Mouse (Mus musculus): Measurements from ENCODE around the gene Gm20388.

The Gm20388 gene

GRCm38 (mm10) chr8:124066325-124067058 is 4155.9 kb downstream of the Gm20388 start:
- peak; percentile 48 to 50 for DNase-seq

DNA sequence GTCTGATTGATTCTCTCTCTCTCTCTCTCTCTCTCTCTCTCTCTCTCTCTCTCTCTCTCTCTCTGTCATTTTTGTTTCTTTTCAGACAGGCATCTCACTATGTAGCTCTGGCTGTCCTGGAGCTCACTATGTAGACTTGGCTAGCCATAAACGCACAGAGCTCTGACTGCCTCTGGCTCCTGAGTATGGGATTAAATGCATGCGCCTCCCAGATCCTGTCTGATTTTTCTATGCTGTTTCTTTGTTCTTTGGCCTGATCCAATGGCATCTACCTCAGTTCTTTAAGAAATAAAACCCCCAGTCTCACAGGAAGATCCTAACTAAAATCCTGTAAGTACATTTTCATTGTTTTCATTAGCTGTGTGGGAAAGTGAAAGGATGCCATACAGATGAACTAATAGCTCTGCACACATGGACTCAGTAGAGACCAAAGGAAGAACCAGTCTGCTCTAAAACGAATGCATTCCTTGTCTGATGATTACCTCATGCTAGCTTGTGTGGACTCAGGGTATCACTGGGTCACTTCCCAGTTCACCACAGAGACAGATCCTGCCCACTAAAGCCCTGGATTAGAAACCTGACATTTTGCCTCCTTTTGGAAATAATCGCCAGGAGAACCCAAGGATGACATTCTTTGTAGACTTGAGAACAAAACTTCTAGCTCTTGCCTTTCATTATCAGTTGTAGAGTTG is 4156.6 kb downstream of the Gm20388 start:
- DNase-seq = no peak

DNA sequence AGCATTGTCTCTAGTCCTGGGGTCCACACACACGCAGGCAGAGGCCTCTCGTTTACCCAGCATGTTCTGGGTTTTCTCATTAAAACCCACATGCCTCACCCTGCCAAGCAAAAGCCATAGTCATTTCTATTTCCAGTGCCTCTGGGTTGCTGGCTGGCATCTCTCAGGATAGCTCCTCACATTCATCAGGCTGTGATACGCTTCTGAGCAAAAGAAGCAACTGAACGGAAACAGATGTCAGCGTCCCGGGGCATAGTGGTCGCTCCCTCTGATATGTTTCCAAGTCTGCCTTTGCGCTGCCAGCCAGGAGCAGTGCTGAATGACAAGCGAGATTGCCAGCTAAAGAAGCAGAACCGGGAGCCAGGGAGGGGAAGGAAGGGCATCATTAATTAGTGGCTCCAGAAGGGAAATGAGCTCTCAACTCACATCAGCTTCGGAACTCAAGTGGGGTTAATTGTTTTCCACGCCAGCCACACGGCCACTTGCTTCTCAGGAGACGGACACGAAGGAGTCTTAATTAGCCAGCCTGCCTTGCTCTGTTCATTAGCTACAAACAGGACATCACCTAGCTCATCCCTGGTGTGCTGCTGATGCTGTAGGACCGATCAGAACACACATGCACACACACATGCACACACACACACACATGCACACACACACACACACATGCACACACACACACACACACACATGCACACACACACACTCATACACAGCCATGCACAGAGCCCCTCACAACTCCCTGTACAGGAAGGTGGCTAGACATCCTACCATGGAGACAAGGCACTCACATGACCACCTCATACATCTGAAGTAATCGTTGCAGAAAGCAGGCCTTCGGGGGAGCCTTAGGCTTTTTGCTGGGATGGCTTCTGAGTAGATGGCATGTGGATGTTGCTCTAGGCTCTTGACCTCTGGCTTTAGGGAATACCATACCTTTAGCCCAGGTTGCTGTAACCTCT is 4160.0 kb downstream of the Gm20388 start:
- DNase-seq = peak; percentile 60 to 84

GRCm38 (mm10) chr8:124075977-124076376 is 4165.3 kb downstream of the Gm20388 start:
- DNase-seq = no peak

DNA sequence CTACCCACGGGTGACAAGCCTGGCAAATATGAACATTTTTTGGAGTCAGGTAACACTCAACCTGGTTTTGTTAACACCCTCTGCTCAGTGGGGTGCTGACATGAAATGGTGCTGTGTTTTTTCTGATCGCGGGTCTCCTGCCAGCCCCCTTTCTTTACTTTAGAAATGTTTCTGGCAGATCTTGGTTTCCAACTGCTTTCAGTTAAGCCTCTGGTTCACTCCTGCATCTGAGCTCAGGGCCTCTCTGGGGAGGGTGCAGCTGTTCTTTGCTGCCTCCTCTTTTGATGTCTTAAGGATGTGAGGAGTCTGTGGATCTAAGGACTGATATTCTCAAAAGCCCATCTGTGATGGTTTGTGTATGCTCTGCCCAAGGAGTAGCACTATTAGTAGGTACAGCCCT is 4165.8 kb downstream of the Gm20388 start:
- DNase-seq = no peak

- no peak for DNase-seq
These were observed 4166.7 kb downstream of the Gm20388 start for GRCm38 (mm10) chr8:124077377-124077776.

DNA sequence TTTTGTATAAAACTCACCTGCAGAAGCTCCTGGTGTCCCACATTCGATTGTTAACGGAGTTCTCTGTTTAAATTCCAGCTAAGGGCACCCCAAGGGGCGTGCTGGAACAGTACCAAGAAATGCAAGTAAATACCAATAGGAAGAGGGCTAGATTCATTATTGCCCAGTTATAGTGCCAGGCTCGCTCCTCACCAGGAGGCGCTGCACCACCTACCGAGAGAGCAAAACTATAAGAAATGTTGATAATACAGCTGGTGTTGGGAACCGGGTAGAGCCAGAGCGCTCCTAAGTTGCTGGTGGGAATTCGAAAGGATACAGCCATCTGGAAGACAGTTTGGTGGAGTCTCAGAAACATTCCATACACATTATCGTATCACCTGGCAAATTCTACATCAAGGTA is 4167.4 kb downstream of the Gm20388 start:
- DNase-seq = peak; percentile 27 to 39

DNA sequence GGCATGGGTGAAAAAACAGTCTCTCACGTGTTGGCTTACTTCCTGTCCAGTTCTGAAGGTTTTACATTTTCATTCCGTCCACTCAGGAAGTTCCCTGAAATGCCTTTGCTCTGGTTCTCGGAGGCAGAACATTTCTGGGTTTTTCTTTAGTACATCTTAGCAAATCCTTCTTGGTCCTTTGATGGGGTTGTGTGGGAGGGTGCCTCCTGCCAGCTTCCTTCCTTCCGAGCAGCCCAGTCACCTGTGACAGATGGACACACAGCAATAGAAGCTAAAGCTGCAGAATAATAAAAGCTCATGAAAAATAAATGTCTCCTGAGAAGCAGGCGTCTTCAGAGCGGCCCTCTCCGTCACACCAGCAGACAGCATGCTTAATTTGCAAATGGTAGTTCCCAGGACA is 4168.3 kb downstream of the Gm20388 start:
- no peak for DNase-seq

- DNase-seq = no peak
These were observed 4170.1 kb downstream of the Gm20388 start for GRCm38 (mm10) chr8:124080467-124081326.

DNA sequence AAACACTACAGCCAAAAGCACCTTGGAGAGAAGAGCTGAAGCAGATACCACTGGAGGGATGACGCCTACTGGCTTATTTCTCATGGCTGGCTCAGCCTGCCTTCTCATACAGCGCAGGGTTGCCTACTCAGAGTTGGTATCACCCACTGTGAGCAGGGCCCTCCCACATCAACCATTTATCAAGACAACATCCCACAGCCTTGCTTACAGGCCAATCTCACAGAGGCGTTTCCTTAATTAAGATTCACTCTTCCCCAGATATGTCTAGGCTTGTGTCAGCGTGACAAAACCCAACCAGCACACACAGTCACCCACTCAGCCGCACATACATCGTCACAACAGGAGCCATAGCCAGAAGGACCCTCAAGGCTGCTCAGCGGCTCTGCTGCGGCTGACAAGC is 4172.0 kb downstream of the Gm20388 start:
- no peak for DNase-seq

GRCm38 (mm10) chr8:124083611-124084010 is 4173.0 kb downstream of the Gm20388 start:
- DNase-seq = no peak

GRCm38 (mm10) chr8:124085668-124086067 is 4175.0 kb downstream of the Gm20388 start:
- no peak for DNase-seq

DNA sequence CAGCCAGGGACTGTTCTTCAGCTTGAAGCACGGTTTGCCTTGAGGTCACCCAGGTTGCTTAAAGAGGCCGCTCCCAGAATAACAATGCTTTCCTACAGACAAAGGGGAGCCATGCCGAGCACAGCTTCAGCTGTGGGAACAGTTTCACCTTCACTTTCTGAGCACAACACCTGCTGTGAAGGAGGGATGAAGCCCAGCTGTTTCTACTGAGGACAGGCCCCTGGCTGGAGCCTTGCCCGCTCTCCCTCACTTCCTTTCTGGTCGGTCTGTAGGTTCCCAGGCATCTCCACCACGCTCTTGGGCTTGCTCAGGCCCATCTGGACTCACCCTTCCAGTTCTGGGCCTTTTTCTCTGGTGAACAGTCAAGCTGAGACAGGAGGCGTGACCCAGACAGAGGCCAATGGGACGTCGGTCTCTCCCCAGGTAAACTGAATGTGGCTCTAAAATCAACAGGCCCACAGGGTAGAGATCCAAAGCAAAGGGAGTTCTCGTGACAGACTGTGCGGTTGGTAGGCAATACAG is 4177.5 kb downstream of the Gm20388 start:
- no peak for DNase-seq

DNA sequence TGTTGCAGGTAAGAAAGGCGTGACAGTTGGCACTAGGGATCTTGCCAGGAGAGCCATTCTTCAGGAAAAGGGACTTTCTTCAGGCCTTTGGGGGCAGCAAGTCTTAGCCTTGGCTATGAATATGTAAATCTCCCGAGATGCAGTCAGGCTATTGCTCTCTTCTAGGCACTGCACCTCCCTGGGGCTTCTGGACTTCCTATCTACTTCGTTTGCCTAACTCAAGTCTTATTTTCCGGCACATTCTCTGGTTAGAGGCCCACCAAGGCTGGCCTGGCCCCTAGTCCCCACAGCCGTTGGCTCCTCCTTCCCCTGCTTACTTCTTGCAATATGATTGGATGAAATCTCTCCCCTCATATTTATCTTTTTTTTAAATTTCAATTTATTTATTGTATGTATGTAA is 4178.4 kb downstream of the Gm20388 start:
- no peak for DNase-seq

GRCm38 (mm10) chr8:124090473-124090872 is 4179.8 kb downstream of the Gm20388 start:
- DNase-seq = no peak

DNA sequence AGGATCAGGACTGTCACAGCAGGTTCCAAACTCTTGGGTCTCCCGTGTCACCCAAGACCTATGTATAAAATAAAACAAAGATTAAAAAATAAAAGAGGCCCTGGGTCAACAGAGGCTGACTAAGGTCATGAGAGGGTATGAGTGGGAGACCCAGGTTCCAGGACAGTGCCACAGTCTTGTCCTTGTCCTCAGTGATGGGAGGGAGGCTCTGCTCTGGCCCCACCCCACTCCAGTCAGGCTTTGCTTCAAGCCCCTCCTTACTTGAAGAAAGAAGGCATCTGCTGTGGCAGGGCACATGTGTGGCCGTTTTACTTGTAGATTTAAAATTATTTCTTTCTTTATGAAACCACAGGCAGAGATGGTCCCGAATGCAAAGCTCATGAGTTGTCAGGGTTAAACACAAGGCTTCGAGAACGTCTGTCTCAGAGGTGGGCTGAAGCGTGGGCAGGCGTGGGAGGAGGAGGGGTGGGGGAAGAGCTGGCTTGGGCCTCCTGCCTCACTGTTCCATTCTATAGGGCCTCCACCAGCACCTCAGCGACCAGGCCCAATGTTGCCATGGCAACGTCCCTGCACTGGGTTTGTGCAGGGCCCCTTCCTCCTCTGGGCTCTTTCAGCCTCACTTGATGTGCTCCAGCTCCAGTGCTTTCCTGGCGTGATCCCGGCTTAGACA is 4188.4 kb downstream of the Gm20388 start:
- DNase-seq = no peak

- DNase-seq = no peak
These were observed 4189.0 kb downstream of the Gm20388 start for GRCm38 (mm10) chr8:124099623-124099965.

DNA sequence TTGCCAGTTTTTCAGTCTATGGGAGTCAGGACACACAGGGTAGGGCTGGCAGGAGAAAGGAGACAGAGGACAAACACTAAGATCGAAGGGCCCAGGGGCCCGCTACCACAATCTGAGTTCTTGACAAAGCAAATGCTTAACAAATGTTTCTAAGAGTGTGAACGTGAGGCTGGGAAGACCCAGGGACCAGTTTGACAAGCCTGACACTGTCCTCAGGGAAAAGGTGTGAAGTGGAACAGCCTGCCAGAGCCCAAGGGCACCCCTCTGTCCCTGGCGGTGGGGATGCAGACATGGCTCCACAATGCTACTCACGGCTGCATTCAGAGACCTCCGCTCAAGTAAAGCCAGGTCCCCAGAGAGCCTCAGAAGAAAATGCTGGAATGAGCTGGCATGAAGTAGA is 4195.2 kb downstream of the Gm20388 start:
- DNase-seq = no peak

DNA sequence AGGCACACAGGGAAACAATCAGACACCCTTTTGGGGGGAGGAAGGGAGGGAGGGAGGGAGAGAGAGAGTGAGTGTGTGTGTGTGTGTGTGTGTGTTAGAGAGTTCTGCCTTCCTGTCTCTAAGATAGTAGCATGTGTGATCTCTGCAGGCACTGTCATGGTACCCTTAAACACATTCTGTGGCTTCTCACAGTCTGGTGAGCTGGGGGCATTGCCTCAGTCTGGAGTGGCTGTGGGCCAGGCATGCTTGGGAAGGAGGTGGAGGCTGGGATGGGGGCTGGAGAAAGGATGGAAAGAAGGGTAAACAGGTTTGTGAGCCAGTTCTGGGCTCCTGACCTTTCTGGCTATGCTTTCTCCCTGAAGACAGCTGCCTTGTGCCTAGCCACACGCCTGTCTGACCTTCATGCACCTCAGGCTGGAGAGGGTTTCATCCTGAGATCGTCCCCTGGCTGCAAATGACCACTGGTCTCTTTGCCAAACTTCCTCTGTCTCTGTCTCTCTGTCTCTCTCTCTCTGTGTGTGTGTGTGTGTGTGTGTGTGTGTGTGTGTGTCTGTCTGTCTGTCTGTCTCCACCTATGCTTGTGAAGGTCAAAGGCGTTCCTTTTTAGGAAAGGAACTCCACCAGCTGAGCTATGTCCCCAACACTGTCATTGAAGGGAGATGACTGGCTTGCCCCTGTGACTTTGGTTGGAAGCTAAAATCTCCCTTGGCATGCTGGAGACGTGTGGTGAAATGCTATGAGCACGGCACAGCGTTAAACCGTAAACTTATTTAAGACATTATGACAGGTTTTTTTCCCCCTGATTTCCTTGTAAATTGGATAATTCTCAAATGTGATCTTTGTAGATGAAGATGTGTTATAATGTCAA is 4195.9 kb downstream of the Gm20388 start:
- DNase-seq = peak; percentile 17 to 66

- peak; percentile 52 to 61 for DNase-seq
These were observed 4202.5 kb downstream of the Gm20388 start for GRCm38 (mm10) chr8:124113108-124113507.

DNA sequence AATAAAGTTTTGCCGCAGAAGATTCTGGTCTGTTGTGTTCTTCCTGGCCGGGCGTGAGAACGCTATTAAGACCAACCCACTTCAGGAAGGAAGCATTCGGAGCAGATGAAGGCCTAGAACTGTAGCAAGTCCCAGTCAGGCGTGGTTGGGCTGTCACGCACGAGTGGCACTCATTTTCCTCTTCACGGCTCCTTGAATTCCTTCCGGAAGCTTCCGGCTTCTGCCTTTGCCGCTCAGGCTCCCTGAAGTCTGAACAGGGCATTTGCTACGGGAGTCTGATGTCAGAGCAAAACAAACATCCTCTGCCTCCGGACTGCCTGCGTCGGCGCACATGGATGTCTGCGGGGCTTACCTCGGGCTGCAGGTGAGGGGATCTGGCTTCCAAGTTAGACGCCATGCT is 4214.6 kb downstream of the Gm20388 start:
- peak; percentile 29 to 63 for DNase-seq
